Mouse (Mus musculus) v-Abl transformed pro-B cells (cell line): ENCODE measurements around the gene Plekhn1.

Experiments
- in situ Hi-C, 2 experiments: fragments of 400-800 bp; cut with MboI; formaldehyde crosslinking; loops; one replicate each; pipeline ENCODE4 v1.15.1; 2025; ENCODE audit not compliant: unreplicated experiment in 2 of 2

Plekhn1 gene

DNA sequence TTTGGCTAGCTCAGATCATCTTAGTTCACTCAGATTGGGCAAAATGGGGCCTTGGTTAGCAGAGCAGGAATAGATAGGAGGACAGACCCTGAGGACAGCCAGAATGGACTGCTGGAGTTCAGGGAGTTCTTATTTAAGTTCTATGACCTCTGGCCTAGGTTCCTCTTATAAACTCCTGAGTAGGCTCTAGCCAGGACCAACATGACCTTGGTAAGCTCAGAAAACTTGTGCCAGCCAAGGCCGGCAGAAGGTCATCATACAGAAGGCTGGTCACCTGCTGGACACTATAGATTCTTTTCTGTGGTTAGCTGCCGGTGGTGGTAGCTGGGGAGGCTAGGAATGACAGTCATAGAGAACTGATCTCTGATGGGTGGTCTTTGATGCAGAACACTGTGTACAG lies 18.5 kb downstream of the Plekhn1 start:
- in situ Hi-C loops = no loop called here

DNA sequence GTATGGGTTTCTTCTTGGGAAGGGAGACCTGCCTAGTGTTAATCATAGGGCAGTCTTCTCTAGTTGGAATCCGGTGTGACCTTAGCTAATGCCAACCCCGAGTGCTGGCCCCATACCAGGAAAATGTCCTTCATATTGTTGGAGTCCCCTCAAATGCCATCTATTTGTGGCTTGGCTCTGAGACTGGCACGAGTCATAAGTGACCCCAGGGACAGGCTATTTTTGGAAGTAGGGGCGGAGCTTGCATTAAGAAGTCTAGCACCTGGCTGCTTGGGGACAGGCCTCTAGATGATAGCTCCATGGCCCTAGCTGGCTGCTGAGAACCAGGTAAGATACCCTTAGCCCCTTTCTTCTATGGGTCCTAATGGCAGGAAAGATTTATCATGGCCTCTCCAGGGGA lies 19.0 kb downstream of the Plekhn1 start, which contains the start of gene Perm1:
Gene Perm1, plus strand, starts transcription at position 220 of the 400 bp plus-strand sequence.
- in situ Hi-C loops = no loop called here

DNA sequence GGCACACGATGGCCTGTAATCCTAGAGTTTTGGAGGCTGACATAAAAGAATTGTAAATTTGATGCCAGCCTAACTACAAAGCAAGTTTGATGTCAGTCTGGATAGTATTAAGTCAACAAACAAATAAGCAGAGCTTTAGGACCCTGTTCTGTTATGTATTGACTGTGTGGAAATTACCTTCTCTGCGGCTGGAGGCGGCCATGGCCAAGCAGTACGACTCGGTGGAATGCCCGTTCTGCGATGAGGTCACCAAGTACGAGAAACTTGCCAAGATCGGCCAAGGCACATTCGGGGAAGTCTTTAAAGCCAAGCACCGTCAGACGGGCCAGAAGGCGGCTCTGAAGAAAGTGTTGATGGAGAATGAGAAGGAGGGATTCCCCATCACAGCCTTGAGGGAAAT lies 21.5 kb downstream of the Plekhn1 start:
- in situ Hi-C loops = no loop called here

DNA sequence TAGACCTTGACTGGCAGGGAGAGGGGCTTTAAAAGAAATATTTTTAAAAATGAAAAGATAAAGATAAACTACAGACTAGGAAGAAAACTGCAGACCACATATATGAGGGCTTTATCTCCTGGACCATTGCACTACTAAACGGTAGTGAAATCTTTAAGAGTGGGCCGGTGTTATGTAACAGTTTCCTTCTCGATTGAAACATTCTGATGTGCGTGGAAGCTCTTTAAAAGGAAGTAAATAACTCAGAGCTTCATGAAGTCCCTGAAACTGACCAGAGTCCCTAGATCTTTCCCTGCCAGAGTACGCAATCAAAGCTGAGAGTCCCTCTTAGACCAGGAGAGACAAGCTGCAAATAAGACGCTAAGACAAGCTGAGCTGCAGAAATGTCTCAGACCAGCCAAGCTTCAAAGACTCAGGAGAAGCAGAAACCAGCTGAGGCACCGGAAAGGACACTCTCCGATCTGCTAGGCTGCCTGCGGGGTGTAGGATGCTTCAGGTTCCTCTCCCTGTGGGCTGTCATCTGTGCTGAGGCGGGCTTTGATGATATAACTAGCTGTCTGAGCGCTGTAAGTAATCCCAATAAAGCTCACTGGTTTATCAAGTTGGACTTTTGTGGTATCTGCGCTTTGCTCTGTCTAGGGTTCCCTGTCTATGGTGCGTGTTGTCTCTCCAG lies 24.6 kb downstream of the Plekhn1 start:
- in situ Hi-C loops = no loop called here

DNA sequence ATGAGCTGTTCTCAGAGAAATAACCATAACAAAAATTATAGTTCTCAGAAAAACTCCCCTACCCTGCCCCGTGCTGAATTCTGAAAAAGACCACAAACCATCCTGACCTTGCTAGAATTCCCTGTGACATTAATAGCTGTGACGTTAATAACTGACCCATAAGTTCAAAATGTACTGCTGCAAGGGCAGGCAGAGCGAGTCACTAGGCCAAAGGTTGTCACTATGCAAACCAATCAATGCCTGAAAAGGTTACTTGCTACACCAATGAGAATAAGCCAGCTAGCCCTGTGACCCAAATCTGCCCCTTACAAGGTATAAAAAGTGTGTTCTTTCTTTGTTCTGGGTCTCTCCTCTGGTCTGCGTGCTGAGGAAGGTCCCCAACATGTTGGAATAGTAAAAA lies 25.8 kb downstream of the Plekhn1 start:
- in situ Hi-C loops = no loop called here

DNA sequence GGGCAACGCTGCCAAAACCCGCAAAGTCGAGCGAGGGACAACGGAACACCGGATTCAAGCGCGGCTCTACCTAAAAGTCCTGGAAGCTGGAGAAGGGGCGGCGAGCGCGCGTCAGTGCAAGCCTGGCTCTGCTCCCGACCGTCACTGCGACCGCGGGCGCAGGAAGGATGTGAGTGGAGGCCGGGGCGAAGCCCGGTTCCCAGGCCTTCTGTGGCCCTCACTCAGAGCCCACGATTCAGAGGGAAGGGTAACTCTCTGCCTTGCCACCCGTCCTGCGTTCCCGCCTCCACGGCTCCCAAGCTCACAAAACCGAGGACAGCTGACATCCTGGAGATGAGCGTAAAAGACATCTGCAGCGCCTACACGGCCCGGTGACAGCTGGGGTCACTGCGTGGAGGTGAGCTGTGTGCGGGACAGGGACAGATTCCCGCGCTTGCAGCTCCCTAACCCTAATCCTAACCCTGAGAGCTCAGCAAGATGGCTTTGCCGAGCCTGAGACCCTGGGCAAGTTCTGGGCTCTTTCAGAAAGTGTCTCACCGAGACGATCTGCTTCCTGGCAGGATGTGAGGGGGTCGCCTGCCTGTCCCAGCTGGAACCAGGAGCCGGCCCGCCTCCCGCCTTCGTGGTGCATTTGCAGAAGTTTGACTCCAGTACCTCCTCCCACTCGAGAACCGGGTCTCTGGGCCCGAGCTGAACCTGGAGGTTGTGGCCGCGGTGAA lies 31.1 kb downstream of the Plekhn1 start:
- in situ Hi-C loops = no loop called here

DNA sequence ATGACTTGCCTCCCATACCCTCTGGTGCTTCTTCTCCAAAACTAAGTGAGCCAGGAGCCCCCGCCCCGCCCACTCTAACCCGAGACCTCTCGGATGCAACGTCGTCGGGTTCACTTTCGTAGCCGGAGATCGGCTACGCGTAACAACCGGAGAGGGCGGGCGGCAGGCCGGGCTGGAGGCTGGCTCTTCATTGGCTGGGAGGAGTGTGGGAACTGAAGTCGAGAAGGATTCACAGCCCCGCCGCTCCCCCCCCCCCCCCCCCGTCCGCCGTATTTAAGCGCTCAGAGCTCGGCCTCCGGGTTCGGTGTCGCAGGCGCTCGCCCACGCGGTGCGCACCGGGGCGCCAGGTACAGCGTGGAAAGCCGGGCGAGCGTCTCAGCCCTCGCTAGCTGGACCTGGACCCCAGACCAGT lies 31.6 kb downstream of the Plekhn1 start, which contains the start of gene AW011738:
Gene AW011738, plus strand, starts transcription at position 304 of the 412 bp plus-strand sequence.
- in situ Hi-C loops = no loop called here

DNA sequence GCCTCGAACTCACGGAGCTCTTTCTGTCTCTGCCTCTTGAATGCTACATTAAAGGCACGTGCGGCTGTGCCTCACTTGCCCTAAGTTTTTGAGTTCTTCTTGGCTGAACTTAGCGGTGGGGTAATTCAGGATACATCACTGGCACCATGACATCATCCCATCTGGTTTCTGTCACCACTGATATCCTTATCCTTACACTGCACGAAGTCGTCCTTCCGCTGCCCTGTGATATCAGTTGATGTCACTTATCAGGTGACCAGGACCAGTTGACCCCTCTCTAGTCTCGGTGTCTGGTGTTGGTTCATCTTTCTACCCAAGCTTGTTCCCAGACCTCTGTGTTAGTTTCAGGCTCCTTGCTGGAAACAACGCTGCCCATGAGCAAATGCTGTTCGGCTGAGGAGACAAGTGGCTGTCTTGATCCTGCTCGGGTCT lies 32.2 kb downstream of the Plekhn1 start:
- in situ Hi-C loops = no loop called here

DNA sequence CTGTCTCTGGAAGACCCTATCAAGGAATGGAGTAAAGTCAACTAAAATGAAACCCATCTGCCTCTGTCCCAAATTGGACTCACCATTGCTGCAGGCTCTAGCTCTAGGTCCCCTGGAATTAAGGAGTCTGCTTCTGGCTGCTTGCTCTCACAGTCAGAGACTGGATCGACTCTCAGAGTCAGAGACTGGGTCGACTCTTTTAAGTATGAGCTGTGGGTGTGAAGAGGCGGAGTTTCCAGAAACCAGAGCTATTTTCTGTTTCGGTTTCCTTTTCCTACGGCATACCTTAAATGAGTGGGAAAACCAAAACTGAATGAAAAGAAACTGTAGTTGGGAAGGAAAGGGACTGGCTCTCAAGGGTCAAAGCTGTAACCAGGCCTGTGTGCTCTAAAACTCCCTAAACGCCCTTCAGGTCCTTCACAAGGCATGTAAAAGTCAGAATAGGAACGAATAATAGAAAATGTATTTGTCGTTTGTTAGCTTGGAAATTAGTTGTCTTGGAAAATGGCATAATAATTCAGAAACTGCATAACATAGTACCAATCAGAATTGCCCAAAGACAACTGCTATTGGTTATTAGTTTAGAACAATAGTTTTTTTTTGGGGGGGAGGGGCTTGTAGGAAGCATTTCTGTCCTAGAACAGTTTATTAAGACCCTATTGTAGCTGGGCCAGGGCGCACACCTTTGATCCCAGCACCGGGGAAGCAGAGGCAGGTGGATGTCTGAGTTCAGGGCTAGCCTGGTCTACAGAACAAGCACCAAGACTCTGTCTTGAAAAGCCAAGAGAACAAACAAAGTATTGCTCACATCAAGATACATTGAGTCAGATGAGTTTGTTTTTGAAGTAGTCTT lies 33.8 kb downstream of the Plekhn1 start, which contains the start of gene Isg15:
Gene Isg15, minus strand, starts transcription at position 196 of the 853 bp plus-strand sequence.
- in situ Hi-C loops = no loop called here

DNA sequence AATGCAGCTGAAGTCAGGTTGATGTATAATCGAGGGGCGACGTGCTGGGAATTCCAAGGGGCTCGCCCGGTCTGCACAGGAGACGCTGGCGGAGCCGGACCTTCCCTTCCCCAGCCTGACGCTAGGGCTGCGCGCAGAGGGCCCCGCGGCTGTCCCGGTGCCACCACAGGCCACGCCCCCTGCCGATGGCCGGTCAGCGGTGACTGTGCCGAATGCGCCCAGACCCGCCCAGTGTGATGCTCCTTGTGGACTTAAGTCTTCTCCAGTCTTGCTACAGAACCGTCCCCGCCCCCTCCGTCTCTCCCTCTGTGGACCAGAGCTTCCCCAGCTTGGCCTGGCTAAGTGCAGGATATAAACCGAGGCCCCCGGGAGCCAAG lies 36.8 kb downstream of the Plekhn1 start:
- in situ Hi-C loops = no loop called here

DNA sequence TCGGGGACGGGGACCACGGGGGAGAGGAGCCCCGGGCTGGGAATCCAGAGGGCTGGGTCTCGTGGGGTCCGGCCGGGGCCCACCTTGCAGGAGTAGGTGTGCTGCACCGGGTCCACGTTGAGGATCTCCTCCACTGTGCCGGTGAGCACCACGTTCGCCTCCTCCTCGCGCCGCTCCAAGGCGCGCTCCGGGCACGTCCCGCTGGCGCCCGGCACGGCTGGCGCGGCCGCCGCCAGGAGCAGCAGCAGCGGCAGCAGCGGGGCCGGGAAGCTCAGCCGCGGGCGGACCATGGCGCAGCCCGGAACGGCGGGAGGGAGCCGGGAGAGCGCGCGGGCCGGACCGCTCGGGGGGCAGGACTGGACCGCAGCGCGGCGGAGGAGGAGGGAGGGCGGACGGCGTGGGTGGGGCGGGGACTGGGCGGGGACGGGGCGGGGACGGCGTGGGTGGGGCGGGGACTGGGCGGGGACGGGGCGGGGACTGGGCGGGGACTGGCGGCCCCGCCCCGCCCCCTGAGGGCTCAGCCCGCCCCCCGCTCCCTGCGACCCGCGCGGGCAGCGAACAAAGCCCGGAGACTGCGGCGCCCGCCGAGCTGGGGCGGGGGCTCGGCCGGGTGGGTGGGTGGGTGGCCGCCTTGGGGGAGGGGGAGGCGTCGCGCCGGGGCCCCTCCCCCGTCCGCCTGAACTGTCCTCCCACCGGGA lies 37.4 kb downstream of the Plekhn1 start, which contains the start of gene Agrn:
Gene Agrn, minus strand, starts transcription at position 358 of the 698 bp plus-strand sequence.
- in situ Hi-C loops = no loop called here

DNA sequence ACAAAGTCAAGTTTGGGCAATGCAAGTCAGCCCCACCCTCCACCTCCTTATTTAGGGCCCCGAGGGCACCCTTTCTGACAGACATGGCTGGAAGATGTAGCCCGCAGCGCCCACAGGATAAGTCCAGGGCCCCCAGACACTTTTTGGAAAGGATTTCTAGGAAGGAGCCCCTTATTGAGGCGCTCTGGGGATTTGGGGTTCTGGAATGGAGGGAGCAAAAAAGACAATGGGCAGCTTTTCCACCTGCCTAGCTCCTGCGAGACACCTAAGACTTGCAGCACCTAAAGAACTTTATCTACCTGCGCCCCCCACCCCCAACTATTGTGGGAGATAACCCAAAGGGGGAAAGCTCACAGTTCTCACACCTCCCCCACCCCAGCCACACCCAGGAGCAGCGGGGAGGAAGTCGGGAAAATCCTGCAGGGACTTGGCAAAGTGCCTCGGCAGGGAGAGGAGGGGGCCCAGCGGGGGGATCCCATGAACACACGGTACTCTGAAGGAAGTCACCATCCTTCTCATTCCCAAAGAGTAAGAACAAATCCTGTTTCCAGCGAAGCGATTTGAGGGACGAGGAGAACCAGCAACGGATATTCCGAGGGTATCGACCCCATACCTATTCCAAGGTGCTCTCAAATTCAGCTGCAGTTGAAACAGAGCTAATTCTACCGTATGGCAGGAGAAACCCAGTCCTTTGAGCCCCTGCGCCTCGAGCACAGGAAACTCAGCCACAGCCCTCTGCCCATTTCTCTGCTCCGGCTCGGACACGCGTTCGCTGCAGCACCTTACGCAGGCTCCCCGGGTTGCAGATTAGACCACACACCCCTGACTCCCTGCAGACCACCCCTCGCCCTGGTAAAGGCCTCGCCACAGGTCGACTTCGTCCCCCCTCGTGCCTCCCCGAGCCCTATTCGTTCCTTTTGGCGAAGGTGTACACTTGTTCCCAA lies 38.5 kb downstream of the Plekhn1 start:
- in situ Hi-C loops = no loop called here

DNA sequence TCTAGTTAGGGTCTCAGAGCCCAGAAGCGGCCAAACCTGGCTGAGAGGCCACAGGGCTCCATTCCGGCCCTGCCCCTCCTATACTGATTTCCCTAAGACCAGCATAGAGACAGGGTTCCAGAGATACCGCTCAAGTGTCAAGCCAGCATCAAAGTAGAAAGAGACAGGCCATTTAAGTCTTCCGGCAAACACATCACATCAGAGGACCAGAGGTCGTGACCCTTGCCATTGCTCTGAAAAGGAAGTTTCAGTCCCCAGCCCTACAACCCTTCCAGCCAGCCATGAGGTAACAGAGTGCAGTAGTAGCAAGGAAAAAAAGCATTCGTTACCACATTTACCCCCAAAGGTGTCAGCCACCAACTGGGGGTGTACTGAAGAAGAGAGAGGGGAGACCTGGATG lies 40.3 kb downstream of the Plekhn1 start:
- in situ Hi-C loops = no loop called here

DNA sequence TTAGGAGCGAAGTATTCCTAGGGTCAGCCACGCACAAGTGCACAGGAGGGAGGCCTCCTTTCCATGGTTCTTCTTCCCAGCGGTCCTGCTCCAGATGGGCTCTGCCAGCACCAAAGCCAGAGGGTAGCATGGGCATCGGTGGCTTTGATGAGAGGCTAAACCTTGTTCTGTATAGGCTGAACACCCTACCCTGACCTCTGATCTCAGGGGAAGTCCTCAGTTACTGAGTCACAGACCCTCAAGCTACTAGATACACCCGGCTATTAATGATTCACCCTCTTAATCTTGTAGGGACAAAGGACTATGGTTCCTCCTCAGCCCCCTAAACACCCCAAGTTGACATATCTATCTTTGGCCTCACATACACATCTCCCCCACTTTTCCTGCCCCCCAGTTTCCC lies 40.8 kb downstream of the Plekhn1 start:
- in situ Hi-C loops = no loop called here

DNA sequence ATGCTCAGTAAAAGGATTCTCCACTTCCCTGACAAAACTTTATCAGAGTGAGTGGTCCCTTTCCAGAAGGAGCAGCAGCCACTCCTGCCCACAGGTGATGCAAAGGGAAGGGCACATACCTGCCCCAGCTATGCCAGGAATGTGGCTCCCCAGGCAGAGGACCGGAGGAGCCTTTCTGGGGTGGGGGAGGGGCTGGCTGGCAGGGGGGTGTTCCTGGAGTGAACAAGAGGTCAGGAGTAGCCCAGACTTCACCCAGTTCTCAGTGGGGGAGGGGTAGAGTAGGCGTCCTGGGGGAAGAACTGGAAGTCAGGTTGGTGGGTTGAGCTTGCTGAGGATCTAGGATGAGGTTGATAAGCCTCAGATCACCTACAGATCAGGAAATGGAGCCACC lies 41.5 kb downstream of the Plekhn1 start:
- in situ Hi-C loops = no loop called here

DNA sequence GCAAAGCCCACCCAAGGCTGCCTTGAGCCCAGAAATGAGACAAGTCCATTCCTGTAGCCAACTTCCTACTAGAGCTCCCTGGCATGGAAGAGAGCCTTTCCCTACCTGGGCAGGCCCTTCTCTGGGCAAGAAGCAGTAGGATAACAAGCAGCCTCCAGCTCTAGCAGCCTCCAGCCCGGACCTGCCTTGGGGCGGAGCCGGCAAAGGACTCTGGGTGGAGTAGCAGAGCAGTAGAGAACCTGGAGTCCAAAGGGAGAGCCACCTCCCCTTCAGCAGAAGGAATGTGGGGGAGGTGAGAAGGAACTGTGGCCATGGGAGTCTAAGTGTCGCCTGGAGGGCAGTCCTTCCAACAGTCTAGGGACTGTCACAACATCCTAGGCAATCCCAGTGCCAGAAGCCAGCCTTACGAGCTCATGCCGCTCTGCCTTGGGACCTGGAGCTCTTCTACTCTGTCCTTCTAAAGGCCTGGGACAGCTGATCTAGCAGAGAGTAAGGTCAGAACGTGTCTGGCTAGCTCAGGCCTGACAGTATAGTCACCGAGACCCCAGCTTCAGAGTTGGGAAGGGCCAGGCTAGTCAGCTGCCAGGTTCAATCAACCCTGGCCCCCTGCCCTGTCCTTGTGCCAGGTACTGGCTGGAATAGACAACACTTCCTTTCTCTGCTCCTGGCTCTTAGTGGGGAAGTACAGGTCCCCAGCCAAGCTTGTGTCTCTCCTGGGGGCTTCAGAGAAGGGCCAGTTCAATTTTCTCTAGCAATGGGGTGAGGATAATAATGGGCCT lies 42.0 kb downstream of the Plekhn1 start:
- in situ Hi-C loops = no loop called here

DNA sequence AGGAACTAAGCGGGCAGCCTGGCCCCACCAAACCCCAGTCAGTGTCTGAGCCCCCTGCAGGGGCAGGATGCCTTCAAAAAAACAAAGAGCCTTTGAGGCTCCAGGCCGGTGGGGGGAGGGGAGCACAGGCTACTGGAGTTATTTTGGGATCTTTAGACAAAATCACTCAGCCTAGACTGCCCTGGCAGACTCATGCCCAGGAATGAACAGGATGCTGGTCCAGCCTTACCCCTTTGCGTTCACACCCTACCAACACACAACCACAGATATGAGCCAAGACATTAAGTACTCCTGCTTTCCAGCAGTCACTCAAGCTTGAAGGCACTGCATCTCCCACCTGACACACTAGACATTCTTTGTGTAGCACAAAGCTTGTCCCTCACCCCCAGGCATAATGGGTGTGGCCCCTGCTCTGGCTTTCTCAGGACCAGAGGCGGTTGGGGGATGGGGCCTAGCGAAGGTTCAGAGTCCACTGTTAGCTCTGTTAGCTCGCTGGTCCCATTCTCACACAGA lies 45.8 kb downstream of the Plekhn1 start:
- in situ Hi-C loops = loop anchor here in 1 of 2 experiments (5.0 kb wide), 1 partner anchor 62 kb away; no protein-coding TSS in a partner anchor

DNA sequence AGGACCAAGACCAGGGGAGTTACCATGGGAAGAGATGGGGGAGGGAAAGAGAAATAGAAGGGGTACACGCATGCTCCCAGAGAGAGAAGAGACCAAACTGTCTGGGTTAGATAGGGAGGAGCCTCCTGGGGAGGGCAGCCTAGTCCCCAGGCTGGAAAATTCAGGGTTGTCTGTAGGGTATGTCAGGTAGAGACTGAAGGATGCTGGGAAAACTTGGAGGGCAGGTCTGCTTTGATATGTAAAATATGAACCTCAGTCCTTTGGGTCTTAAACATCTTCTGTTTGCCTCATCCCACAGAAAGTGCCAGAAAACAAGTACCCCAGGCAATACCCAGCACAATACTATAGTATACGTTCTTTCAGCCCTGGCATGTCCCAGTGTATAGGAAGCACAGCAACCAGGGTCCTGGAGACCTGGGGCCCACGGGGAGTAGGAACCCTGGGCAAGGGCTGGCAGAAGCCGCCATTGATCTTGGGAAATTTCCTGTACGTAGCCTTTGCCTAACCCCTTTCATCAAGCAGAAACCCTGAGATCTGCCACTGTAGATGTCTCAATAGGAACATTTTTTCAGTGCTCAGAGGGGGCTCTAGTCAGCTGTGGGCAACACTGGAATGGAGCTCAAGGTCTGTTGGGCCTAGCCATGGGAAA lies 46.4 kb downstream of the Plekhn1 start:
- in situ Hi-C loops = loop anchor here in 1 of 2 experiments (5.0 kb wide), 1 partner anchor 61 kb away; no protein-coding TSS in a partner anchor
